Mouse (Mus musculus): ENCODE measurements around the gene Prss29. TPM values are rescaled to one million over a fixed set of nuclear protein-coding genes. Genes with fewer than 3 reads are reported as not detected.

Prss29 gene
- polyA plus RNA-seq, 1 experiment from 2014 or later = not detected

DNA sequence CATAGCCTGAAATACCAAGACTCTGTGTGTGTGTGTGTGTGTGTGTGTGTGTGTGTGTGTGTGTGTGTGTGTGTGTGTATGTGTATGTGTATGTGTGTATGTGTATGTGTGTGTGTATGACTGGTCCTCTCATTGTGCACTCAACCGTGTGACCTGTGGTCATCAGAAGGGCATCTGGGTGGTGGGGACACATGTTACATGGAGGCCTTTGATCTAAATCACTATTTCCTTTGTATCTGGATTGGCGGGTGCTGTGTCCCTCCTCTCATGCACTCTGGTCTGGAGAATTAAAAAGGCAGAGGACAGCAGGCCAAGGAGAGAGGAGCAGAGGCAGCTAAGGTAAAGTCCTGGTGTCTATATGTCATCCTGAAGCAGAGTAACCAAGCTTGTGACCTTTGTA is 47.6 kb downstream of the Prss29 start, which contains the start of gene Tpsb2:
Tpsb2 (plus strand) TSS at position 301 of the 400 bp plus-strand sequence.
- Histone ChIP-seq H3K4me3 (ENCODE audit: low read depth, low read length) (no peak within 1 kb of the TSS), H3K27ac (ENCODE audit: low read depth, low read length) (no peak within 1 kb of the TSS), H3K36me3 (ENCODE audit: control insufficient read depth, insufficient read depth) (no peaks in the 10 kb centered on the region), H3K9me3 (ENCODE audit: control insufficient read depth) (no peaks in the 10 kb centered on the region), H3K27me3 (replicated peaks; ENCODE audit: control insufficient read depth, insufficient read depth, low read length) (no peaks in the 10 kb centered on the region), H3K9ac (ENCODE audit: low read depth, low read length) (no peak within 1 kb of the TSS), H3K4me1 (replicated peaks; ENCODE audit: control insufficient read depth, insufficient read depth, low read length) (no peaks in the 10 kb centered on the region), H3K4me2 (replicated peaks; ENCODE audit: low read depth) (no peak within 1 kb of the TSS)
- no peak for TF ChIP-seq CTCF (IDR thresholded peaks at IDR 0.05; ENCODE audit: low read depth)
- 80% methylated on average over 2 of the region's 2 CpGs for WGBS
- no peak for ATAC-seq

- Histone ChIP-seq H3K27ac (ENCODE audit: low read depth, low read length) (no peak within 1 kb of the TSS; the same call in 1 of the 2 replicates), H3K4me2 (replicated peaks; ENCODE audit: low read depth) (no peak within 1 kb of the TSS), H3K9ac (ENCODE audit: low read depth, low read length) (no peak within 1 kb of the TSS), H3K27me3 (replicated peaks; ENCODE audit: control insufficient read depth, insufficient read depth, low read length) (no peaks in the 10 kb centered on the region), H3K4me1 (replicated peaks; ENCODE audit: control insufficient read depth, insufficient read depth, low read length) (no peaks in the 10 kb centered on the region), H3K9me3 (ENCODE audit: control insufficient read depth) (no peaks in the 10 kb centered on the region), H3K36me3 (ENCODE audit: control insufficient read depth, insufficient read depth) (no peaks in the 10 kb centered on the region), H3K4me3 (ENCODE audit: low read depth, low read length) (no peak within 1 kb of the TSS)
- no peak for TF ChIP-seq CTCF (IDR thresholded peaks at IDR 0.05; ENCODE audit: low read depth)
- 78% methylated on average over 3 of the region's 3 CpGs for WGBS
- no peak for ATAC-seq
Measured at GRCm38 (mm10) chr17:25368973-25369372, 50.5 kb downstream of the Prss29 start, which contains the start of gene Tpsg1. Gene Tpsg1 (plus strand): TSS chr17:25369273.

Other genes with a start within 250 kb of the Prss29 start
- gene Tmem204, start 235.1 kb upstream of the Prss29 start, polyA plus RNA-seq (2015; fragmentation: Nextera tagmentation; extraction: Ambion mirVana) = 14.5 and 15.8 TPM in 2 replicates
- 7.6 and 8.7 TPM in 2 replicates for gene Telo2, start 202.7 kb upstream of the Prss29 start, polyA plus RNA-seq (2015; fragmentation: Nextera tagmentation; extraction: Ambion mirVana)
- 0.25 and 0.27 TPM in 2 replicates for gene Ptx4, start 197.9 kb upstream of the Prss29 start, polyA plus RNA-seq (2015; fragmentation: Nextera tagmentation; extraction: Ambion mirVana)
- 18.5 and 21.7 TPM in 2 replicates for gene Clcn7, start 185.3 kb upstream of the Prss29 start, polyA plus RNA-seq (2015; fragmentation: Nextera tagmentation; extraction: Ambion mirVana)
- gene Ccdc154, start 156.2 kb upstream of the Prss29 start, polyA plus RNA-seq (2015; fragmentation: Nextera tagmentation; extraction: Ambion mirVana) = not detected in 2 replicates
- 0.30 TPM in 1 of 2 replicates, not detected in the other for gene Gm38655, start 143.2 kb upstream of the Prss29 start, polyA plus RNA-seq (2015; fragmentation: Nextera tagmentation; extraction: Ambion mirVana)
- gene BC003965, start 134.1 kb upstream of the Prss29 start, polyA plus RNA-seq (2015; fragmentation: Nextera tagmentation; extraction: Ambion mirVana) = 17.5 and 18.5 TPM in 2 replicates
- 1.9 and 2.2 TPM in 2 replicates for gene Unkl, start 130.3 kb upstream of the Prss29 start, polyA plus RNA-seq (2015; fragmentation: Nextera tagmentation; extraction: Ambion mirVana)
- 41.0 and 42.1 TPM in 2 replicates for gene Gnptg, start 78.5 kb upstream of the Prss29 start, polyA plus RNA-seq (2015; fragmentation: Nextera tagmentation; extraction: Ambion mirVana)
- gene Tsr3, start 78.5 kb upstream of the Prss29 start, polyA plus RNA-seq (2015; fragmentation: Nextera tagmentation; extraction: Ambion mirVana) = 23.3 and 23.4 TPM in 2 replicates
- 0.86 and 1.1 TPM in 2 replicates for gene Baiap3, start 62.3 kb upstream of the Prss29 start, polyA plus RNA-seq (2015; fragmentation: Nextera tagmentation; extraction: Ambion mirVana)
- 253 and 257 TPM in 2 replicates for gene Ube2i, start 44.0 kb upstream of the Prss29 start, polyA plus RNA-seq (2015; fragmentation: Nextera tagmentation; extraction: Ambion mirVana)
- gene Prss34, start 20.3 kb upstream of the Prss29 start, polyA plus RNA-seq (2015; fragmentation: Nextera tagmentation; extraction: Ambion mirVana) = 0.18 and 0.29 TPM in 2 replicates
- gene Prss28, start 10.0 kb upstream of the Prss29 start, polyA plus RNA-seq (2015; fragmentation: Nextera tagmentation; extraction: Ambion mirVana) = not detected in 2 replicates
- gene Tpsab1, start 26.9 kb downstream of the Prss29 start, polyA plus RNA-seq (2015; fragmentation: Nextera tagmentation; extraction: Ambion mirVana) = 0.10 and 0.20 TPM in 2 replicates
- gene Tpsb2, start 47.7 kb downstream of the Prss29 start, polyA plus RNA-seq (2015; fragmentation: Nextera tagmentation; extraction: Ambion mirVana) = 6.7 and 7.8 TPM in 2 replicates
- 11.0 and 13.3 TPM in 2 replicates for gene Tpsg1, start 50.6 kb downstream of the Prss29 start, polyA plus RNA-seq (2015; fragmentation: Nextera tagmentation; extraction: Ambion mirVana)
- 1.7 and 1.9 TPM in 2 replicates for gene Cacna1h, start 115.1 kb downstream of the Prss29 start, polyA plus RNA-seq (2015; fragmentation: Nextera tagmentation; extraction: Ambion mirVana)
- gene Tekt4, start 136.0 kb downstream of the Prss29 start, polyA plus RNA-seq (2015; fragmentation: Nextera tagmentation; extraction: Ambion mirVana) = not detected in 2 replicates
- gene Sstr5, start 178.6 kb downstream of the Prss29 start, polyA plus RNA-seq (2015; fragmentation: Nextera tagmentation; extraction: Ambion mirVana) = 0.64 and 0.77 TPM in 2 replicates

All from intestine, postnatal 0 days (tissue).